Mouse (Mus musculus) adrenal gland (tissue): ENCODE results near the gene Zfp772.
"Not testable (repeated sequence)": the region's sequence is repeated elsewhere in the genome, so short reads cannot be mapped to it uniquely, and the experiment has no call there.

ENCODE experiments used
- intact Hi-C: fragments of 180-260 bp; cut with DNase I; formaldehyde crosslinking; loops from one replicate; pipeline ENCODE4 v1.15.1; 2025
- long read RNA-seq, 2 experiments: library from polyadenylated mRNA; unstranded; transcript quantifications; one replicate each; pipeline ENCODE4 v2.0.0; 2020; ENCODE audit warnings: borderline replicate concordance in 1 of 2; ENCODE audit not compliant: insufficient replicate concordance in 1 of 2

Gene Zfp772
- long read RNA-seq, experiment 1, partial matches to known transcripts = 0 of 3 reads
- long read RNA-seq, experiment 1, other reads (novel, unspliced or antisense) = 2 of 3 reads
- long read RNA-seq, experiment 2, partial matches to known transcripts = 1 of 5 reads
- long read RNA-seq, experiment 2, other reads (novel, unspliced or antisense) = 0 of 5 reads

GRCm38 (mm10) chr7:7209313-7210151 is at the start of gene Zfp772:
Gene Zfp772, minus strand, starts transcription at chr7:7209998.
- intact Hi-C loops = not testable (repeated sequence)

GRCm38 (mm10) chr7:7247228-7247627 is 37.4 kb upstream of the Zfp772 start, which contains the start of gene Vmn2r29:
Gene Vmn2r29, minus strand, starts transcription at chr7:7247328.
- intact Hi-C loops = not testable (repeated sequence)

- intact Hi-C loops = no loop called here
Measured at GRCm38 (mm10) chr7:7188191-7188942, 21.4 kb downstream of the Zfp772 start.

- intact Hi-C loops = loop anchor here (2.0 kb wide), 1 partner anchor 17 kb away; the partner anchor contains the start of gene Zfp418
Measured at GRCm38 (mm10) chr7:7187417-7188190, 22.2 kb downstream of the Zfp772 start.

GRCm38 (mm10) chr7:7185897-7186296 is 23.9 kb downstream of the Zfp772 start:
- intact Hi-C loops = loop anchor here (2.0 kb wide), 1 partner anchor 15 kb away; the partner anchor contains the start of gene Zfp418

- intact Hi-C loops = loop anchor here (2.0 kb wide), 1 partner anchor 15 kb away; no protein-coding TSS in a partner anchor
Measured at GRCm38 (mm10) chr7:7171227-7172147, 38.3 kb downstream of the Zfp772 start, which contains the start of gene Zfp418. Gene Zfp418, plus strand, starts transcription at chr7:7171330.
